Mouse (Mus musculus) ES-Bruce4 (cell line): ENCODE measurements at regions not wholly inside any gene's neighbourhood (a gene's known extent, or its start where the extent isn't known, plus 50 kb on each side); places are given as distances from the start of the nearest gene placed in this dataset.

ENCODE experiments used
- H3K27ac ChIP-seq: 2 replicates; pipeline ENCODE4 v1.5.1; 2012; ENCODE audit warnings: low read length, inconsistent platforms; ENCODE audit not compliant: insufficient read depth
- H3K27me3 ChIP-seq: 2 replicates; pipeline ENCODE4 v1.6.1; 2012; ENCODE audit warnings: mild to moderate bottlenecking, low read length, inconsistent platforms; ENCODE audit not compliant: control insufficient read depth, poor library complexity, insufficient read depth, severe bottlenecking
- H3K36me3 ChIP-seq: 2 replicates; pipeline ENCODE4 v1.6.1; 2012; ENCODE audit warnings: inconsistent platforms, mild to moderate bottlenecking, low read length, moderate library complexity; ENCODE audit not compliant: control insufficient read depth, poor library complexity, insufficient read depth, severe bottlenecking
- H3K4me1 ChIP-seq: one replicate; pipeline ENCODE4 v1.8.1; 2011; ENCODE audit warnings: low read length; ENCODE audit not compliant: control insufficient read depth, insufficient read depth
- H3K4me3 ChIP-seq: 2 replicates; pipeline ENCODE4 v1.5.1; 2011; ENCODE audit warnings: low read depth, mild to moderate bottlenecking, low read length
- H3K9ac ChIP-seq: 2 replicates; pipeline ENCODE4 v1.6.1; 2012; ENCODE audit warnings: low read depth, mild to moderate bottlenecking, inconsistent platforms; ENCODE audit not compliant: poor library complexity, severe bottlenecking
- H3K9me3 ChIP-seq: replicated peaks from 2 replicates; pipeline ENCODE4 v1.6.1; 2012; ENCODE audit warnings: mild to moderate bottlenecking, low read length, inconsistent platforms; ENCODE audit not compliant: control insufficient read depth, poor library complexity, insufficient read depth, severe bottlenecking
- CTCF ChIP-seq: IDR thresholded peaks from one replicate; pipeline ENCODE4 v1.8.1; 2011; ENCODE audit warnings: low read depth, low read length
- EP300 ChIP-seq: IDR thresholded peaks from 2 replicates; pipeline ENCODE4 v1.6.1; 2011; ENCODE audit warnings: low read depth, low read length; ENCODE audit not compliant: insufficient read depth
- POLR2A ChIP-seq: IDR thresholded peaks from one replicate; pipeline ENCODE4 v1.8.1; 2011; ENCODE audit warnings: low read length; ENCODE audit not compliant: insufficient read depth

GRCm38 (mm10) chr16:7928391-7928935 lies 496.5 kb downstream of the Tmem114 start:
- Histone ChIP-seq H3K9me3 (no peaks in the 10 kb centered on the region), H3K27ac (no peak overlapping the region), H3K4me1 (no peaks in the 10 kb centered on the region), H3K27me3 (no peaks in the 10 kb centered on the region), H3K4me3 (no peak overlapping the region), H3K36me3 (no peaks in the 10 kb centered on the region), H3K9ac (no peak overlapping the region)
- TF ChIP-seq CTCF (no peak), POLR2A (no peak), EP300 (no peak)

- H3K27me3 ChIP-seq = no peaks in the 10 kb centered on the region
- no peak overlapping the region for H3K9ac ChIP-seq
- no peak overlapping the region for H3K27ac ChIP-seq
- no peak overlapping the region for H3K4me3 ChIP-seq
- H3K4me1 ChIP-seq = no peaks in the 10 kb centered on the region
- H3K9me3 ChIP-seq = no peaks in the 10 kb centered on the region
- TF ChIP-seq POLR2A = no peak
- TF ChIP-seq CTCF = no peak
- TF ChIP-seq EP300 = no peak
- H3K36me3 ChIP-seq = no peaks in the 10 kb centered on the region
These were observed 497.2 kb downstream of the Tmem114 start for GRCm38 (mm10) chr16:7927756-7928155.

- no peak for TF ChIP-seq POLR2A
- no peak for TF ChIP-seq CTCF
- TF ChIP-seq EP300 = no peak
- Histone ChIP-seq H3K4me3 (no peak overlapping the region), H3K9ac (no peak overlapping the region), H3K36me3 (no peaks in the 10 kb centered on the region), H3K4me1 (no peaks in the 10 kb centered on the region), H3K27ac (no peak overlapping the region), H3K27me3 (no peaks in the 10 kb centered on the region), H3K9me3 (no peaks in the 10 kb centered on the region)
These were observed 529.1 kb downstream of the Tmem114 start for GRCm38 (mm10) chr16:7895786-7896185.

GRCm38 (mm10) chr16:7892799-7893198 lies 532.1 kb downstream of the Tmem114 start:
- no peak for TF ChIP-seq POLR2A
- TF ChIP-seq CTCF = no peak
- TF ChIP-seq EP300 = no peak
- H3K9ac ChIP-seq = no peak overlapping the region
- no peaks in the 10 kb centered on the region for H3K27me3 ChIP-seq
- H3K27ac ChIP-seq = no peak overlapping the region
- H3K4me1 ChIP-seq = no peaks in the 10 kb centered on the region
- H3K4me3 ChIP-seq = no peak overlapping the region
- H3K9me3 ChIP-seq = no peaks in the 10 kb centered on the region
- H3K36me3 ChIP-seq = no peaks in the 10 kb centered on the region

- TF ChIP-seq POLR2A (no peak), EP300 (no peak), CTCF (no peak)
- Histone ChIP-seq H3K36me3 (no peaks in the 10 kb centered on the region), H3K27ac (no peak overlapping the region), H3K9ac (no peak overlapping the region), H3K27me3 (no peaks in the 10 kb centered on the region), H3K4me1 (no peaks in the 10 kb centered on the region), H3K9me3 (no peaks in the 10 kb centered on the region), H3K4me3 (no peak overlapping the region)
These were observed 561.5 kb downstream of the Tmem114 start for GRCm38 (mm10) chr16:7863406-7863805.

- no peaks in the 10 kb centered on the region for H3K27me3 ChIP-seq
- no peak overlapping the region for H3K4me3 ChIP-seq
- no peaks in the 10 kb centered on the region for H3K9me3 ChIP-seq
- TF ChIP-seq CTCF (no peak), EP300 (no peak), POLR2A (no peak)
- H3K36me3 ChIP-seq = no peaks in the 10 kb centered on the region
- no peaks in the 10 kb centered on the region for H3K4me1 ChIP-seq
- no peak overlapping the region for H3K27ac ChIP-seq
- H3K9ac ChIP-seq = no peak overlapping the region
These were observed 585.8 kb downstream of the Tmem114 start for GRCm38 (mm10) chr16:7839139-7839538.
